Mouse (Mus musculus) midbrain, embryonic 15.5 days (tissue): Measurements from ENCODE around the gene Ctdspl2. TPM values are rescaled to one million over a fixed set of nuclear protein-coding genes. Genes with fewer than 3 reads are reported as not detected.

ENCODE experiments used
- microRNA-seq: library from miRNA; unstranded; fragments of <30 nt; microRNA quantifications from one replicate; pipeline ENCODE4, GENCODE M21; 2016
- polyA plus RNA-seq: library from polyadenylated mRNA; unstranded; fragments of >200 nt; fragmentation: Nextera tagmentation; extraction: Ambion mirVana; gene quantifications from 2 replicates; pipeline ENCODE4 v1.2.1, GENCODE M21; 2015

Gene Ctdspl2
- polyA plus RNA-seq, 1 experiment from 2014 or later = 37.4 TPM

Small RNA genes lying within 50 kb of the gene (microRNA-seq; reads per million reads assigned to microRNA genes)
- not detected for gene Gm47314

Other genes starting within 250 kb of the Ctdspl2 start
- 30.7 and 33.9 TPM in 2 replicates for gene Frmd5, start 148.9 kb upstream of the Ctdspl2 start, polyA plus RNA-seq
- 27.5 and 33.1 TPM in 2 replicates for gene Casc4, start 89.0 kb upstream of the Ctdspl2 start, polyA plus RNA-seq
- gene Mageb3, start 91 bp downstream of the Ctdspl2 start, polyA plus RNA-seq = 0.59 and 0.63 TPM in 2 replicates
- gene Eif3j1, start 72.5 kb downstream of the Ctdspl2 start, polyA plus RNA-seq = 11.2 and 11.7 TPM in 2 replicates
- 8.2 and 8.3 TPM in 2 replicates for gene Spg11, start 162.4 kb downstream of the Ctdspl2 start, polyA plus RNA-seq
- 85.7 and 94.6 TPM in 2 replicates for gene B2m, start 191.7 kb downstream of the Ctdspl2 start, polyA plus RNA-seq
- not detected in 2 replicates for gene Trim69, start 204.7 kb downstream of the Ctdspl2 start, polyA plus RNA-seq
- not detected in 2 replicates for gene Patl2, start 230.2 kb downstream of the Ctdspl2 start, polyA plus RNA-seq
- gene Terb2, start 230.3 kb downstream of the Ctdspl2 start, polyA plus RNA-seq = not detected in 2 replicates